Mouse (Mus musculus) lung, embryonic 14.5 days (tissue): ENCODE measurements around the gene Rbfox2. TPM values are rescaled to one million over a fixed set of nuclear protein-coding genes. Genes with fewer than 3 reads are reported as not detected.

ENCODE experiments used
- ATAC-seq: fragments of 200-750 bp; cut with Nextera tagmentation; 2 replicates; pipeline ENCODE4 v1.8.0; 2017; ENCODE audit warnings: mild to moderate bottlenecking, moderate TSS enrichment, moderate library complexity; ENCODE audit not compliant: insufficient read depth
- DNase-seq: peaks from one replicate; pipeline ENCODE4 v3.0.0-alpha.2; 2015
- H3K27ac ChIP-seq: fragments of 300-500 bp; sonication (generic); 2 replicates; pipeline ENCODE4 v1.5.1; 2014; ENCODE audit warnings: low read depth, mild to moderate bottlenecking, moderate library complexity
- H3K27me3 ChIP-seq: fragments of 300-500 bp; sonication (generic); 2 replicates; pipeline ENCODE4 v1.6.1; 2014; ENCODE audit warnings: low read length, control low read depth; ENCODE audit not compliant: insufficient read depth
- H3K36me3 ChIP-seq: fragments of 300-500 bp; sonication (generic); 2 replicates; pipeline ENCODE4 v1.6.1; 2014; ENCODE audit warnings: control low read depth; ENCODE audit not compliant: insufficient read depth
- H3K4me1 ChIP-seq: fragments of 300-500 bp; sonication (generic); 2 replicates; pipeline ENCODE4 v1.6.1; 2014; ENCODE audit warnings: antibody characterized with exemption, control low read depth; ENCODE audit not compliant: insufficient read depth
- H3K4me2 ChIP-seq: fragments of 300-500 bp; sonication (generic); 2 replicates; pipeline ENCODE4 v1.6.1; 2014; ENCODE audit warnings: mild to moderate bottlenecking
- H3K4me3 ChIP-seq: fragments of 300-500 bp; sonication (generic); 2 replicates; pipeline ENCODE4 v1.5.1; 2014; ENCODE audit warnings: low read depth, low read length
- H3K9ac ChIP-seq: fragments of 300-500 bp; sonication (generic); 2 replicates; pipeline ENCODE4 v1.6.1; 2014
- H3K9me3 ChIP-seq: fragments of 300-500 bp; sonication (generic); 2 replicates; pipeline ENCODE4 v1.6.1; 2016; ENCODE audit warnings: low read depth, low read length, control low read depth
- CTCF ChIP-seq: IDR thresholded peaks from 2 replicates; pipeline ENCODE4 v1.5.1; 2016; ENCODE audit warnings: antibody characterized with exemption, low read depth
- WGBS: fragments of 180-500 bp; shearing (Covaris S2); extraction: QIAGEN DNeasy Blood & Tissue Kit; methylation state at CpG from one replicate; pipeline ENCODE4 v1.1.7; 2014; 5-methylcytosine and 5-hydroxymethylcytosine counted together
- polyA plus RNA-seq: library from polyadenylated mRNA; unstranded; fragments of >200 nt; fragmentation: Nextera tagmentation; extraction: Ambion mirVana; gene quantifications from 2 replicates; pipeline ENCODE4 v1.2.1, GENCODE M21; 2014

The Rbfox2 gene
- polyA plus RNA-seq, 1 experiment from 2014 or later = 55.8 TPM

DNA sequence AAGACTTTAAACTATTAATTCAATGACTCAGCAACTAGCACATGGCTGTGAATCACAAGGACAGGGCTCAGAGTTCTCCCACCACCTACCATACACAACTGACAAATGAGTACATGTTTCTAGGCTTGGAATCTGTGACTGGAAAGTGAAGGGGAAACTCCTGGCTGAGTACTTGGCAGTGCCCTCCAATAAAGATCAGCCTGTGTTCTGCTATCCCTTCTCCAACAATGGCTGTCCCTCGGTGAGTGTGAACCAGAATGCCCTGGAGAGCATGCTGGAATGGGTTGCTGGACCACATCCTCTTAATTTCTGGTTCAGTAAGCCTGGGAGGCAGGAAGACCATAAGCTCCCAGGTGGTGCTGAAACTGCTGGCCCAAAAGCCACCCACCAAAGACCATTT, 87.2 kb downstream of the Rbfox2 start:
- Histone ChIP-seq H3K9ac (no peak overlapping the region), H3K9me3 (no peaks in the 10 kb centered on the region), H3K4me1 (peaks cover 26% of the 10 kb centered on the region), H3K36me3 (0 out of 2 replicates have a peak, but pooled peaks cover 4% of the 10 kb centered on the region), H3K27me3 (no peaks in the 10 kb centered on the region), H3K4me3 (no peak overlapping the region), H3K4me2 (no peak overlapping the region), H3K27ac (no peak overlapping the region)
- no peak for TF ChIP-seq CTCF
- WGBS = 69% methylated on average over 1 of the region's 1 CpGs
- ATAC-seq (no peak), DNase-seq (no peak)

DNA sequence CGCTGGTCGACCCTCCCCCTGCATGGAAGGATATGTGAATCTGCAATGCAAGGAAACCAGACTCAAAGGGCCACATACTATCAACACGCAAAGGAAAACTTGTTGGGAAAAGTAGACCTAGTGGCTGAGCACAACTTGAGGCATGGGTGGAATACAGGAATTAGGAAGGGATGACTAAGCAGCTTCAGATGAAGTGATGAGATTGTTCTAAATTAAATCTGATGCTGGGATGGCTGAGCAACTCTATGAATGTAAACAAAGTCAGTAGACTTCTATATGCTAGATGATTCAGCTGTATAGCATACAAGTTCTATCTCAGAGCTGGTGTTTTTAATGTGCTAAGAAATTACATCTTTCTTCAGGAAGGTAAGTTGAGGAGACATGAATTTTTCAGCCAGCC, 88.8 kb downstream of the Rbfox2 start:
- Histone ChIP-seq H3K4me3 (no peak overlapping the region), H3K9me3 (no peaks in the 10 kb centered on the region), H3K9ac (no peak overlapping the region), H3K4me2 (no peak overlapping the region), H3K4me1 (peaks cover 39% of the 10 kb centered on the region), H3K27ac (no peak overlapping the region), H3K36me3 (0 out of 2 replicates have a peak, but pooled peaks cover 4% of the 10 kb centered on the region), H3K27me3 (no peaks in the 10 kb centered on the region)
- no peak for DNase-seq
- WGBS = 93% methylated on average over 3 of the region's 3 CpGs
- TF ChIP-seq CTCF = no peak
- ATAC-seq = no peak

DNA sequence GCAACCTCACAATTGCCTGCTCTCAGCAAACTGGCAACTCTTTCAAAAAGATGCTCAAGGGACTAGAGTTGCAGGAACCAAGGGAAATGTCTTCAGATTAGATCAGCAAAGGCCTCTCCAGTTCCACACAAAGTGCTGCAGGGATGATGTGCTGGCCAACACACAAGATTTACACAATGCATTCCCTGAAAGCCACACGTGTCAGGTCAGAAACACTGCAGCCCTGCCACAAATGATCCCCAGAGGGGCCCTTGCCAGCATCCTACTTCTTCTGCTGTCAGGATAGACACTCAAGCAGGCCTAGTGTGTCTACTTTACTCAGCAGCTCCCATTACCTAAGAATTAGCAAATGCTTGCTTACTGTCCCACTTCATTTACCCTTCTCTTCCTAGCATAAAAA, 89.3 kb downstream of the Rbfox2 start:
- Histone ChIP-seq H3K4me3 (no peak overlapping the region), H3K4me2 (no peak overlapping the region), H3K4me1 (peaks cover 44% of the 10 kb centered on the region), H3K9ac (no peak overlapping the region), H3K9me3 (no peaks in the 10 kb centered on the region), H3K36me3 (0 out of 2 replicates have a peak, but pooled peaks cover 4% of the 10 kb centered on the region), H3K27ac (no peak overlapping the region), H3K27me3 (no peaks in the 10 kb centered on the region)
- 46% methylated on average over 1 of the region's 1 CpGs for WGBS
- DNase-seq (no peak), ATAC-seq (no peak)
- no peak for TF ChIP-seq CTCF

DNA sequence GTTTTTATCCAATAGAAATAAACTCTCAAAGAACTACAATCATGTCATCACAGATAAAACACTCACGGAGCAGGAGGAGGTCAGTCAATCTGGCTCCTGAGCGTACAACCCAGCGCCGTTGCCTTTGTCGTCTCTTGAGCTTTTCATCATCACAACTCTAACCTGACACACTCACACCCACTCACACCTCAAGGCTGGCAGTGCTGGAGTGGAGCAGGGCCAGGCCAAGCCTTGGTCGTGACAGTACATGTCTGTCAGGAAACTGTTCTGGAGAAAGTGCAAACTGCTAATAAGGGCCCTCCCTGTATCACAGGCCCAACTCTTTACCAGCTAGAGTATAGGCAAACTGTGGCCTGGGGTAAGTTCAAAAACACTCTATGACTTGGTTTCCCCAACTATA, 90.1 kb downstream of the Rbfox2 start:
- DNase-seq = no peak
- no peak for ATAC-seq
- 39% methylated on average over 6 of the region's 6 CpGs for WGBS
- no peak overlapping the region for H3K9ac ChIP-seq
- no peaks in the 10 kb centered on the region for H3K9me3 ChIP-seq
- 0 out of 2 replicates have a peak overlapping the region, but pooled peaks have one; percentile 54 for H3K27ac ChIP-seq
- no peaks in the 10 kb centered on the region for H3K27me3 ChIP-seq
- no peak overlapping the region for H3K4me3 ChIP-seq
- 0 out of 2 replicates have a peak, but pooled peaks cover 4% of the 10 kb centered on the region for H3K36me3 ChIP-seq
- no peak for TF ChIP-seq CTCF
- peaks cover 46% of the 10 kb centered on the region for H3K4me1 ChIP-seq
- H3K4me2 ChIP-seq = no peak overlapping the region

DNA sequence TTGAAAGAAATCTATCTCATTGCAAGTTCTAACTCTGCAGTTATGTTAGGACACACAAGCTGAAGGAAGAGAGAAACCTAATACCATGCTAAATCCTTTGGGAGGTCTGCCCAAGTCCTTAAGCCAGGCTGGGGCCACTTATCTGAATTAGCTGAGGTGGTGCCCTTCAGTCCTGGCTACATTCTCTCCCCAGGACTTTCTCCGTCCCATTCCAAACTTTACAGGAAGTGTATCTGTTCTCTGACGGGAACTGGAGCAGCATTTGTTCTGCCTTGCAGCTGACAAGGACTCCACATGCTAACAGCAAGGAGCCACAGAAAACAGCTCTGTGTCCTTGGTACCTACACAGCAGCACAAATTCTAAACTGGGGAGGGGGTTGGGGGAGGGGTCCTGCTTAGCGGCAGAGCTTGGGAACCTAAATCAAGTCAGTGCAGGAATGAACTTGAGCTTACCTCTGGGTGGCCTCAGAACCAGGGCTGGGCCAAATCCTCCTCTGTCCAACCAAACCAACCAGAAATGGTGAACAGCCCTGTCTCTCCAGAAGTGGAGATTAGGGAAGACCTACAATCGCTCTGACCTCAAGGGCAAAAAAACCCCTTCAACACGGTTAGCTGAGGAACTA, 91.5 kb downstream of the Rbfox2 start:
- H3K4me1 ChIP-seq = peaks cover 46% of the 10 kb centered on the region
- no peak overlapping the region for H3K9ac ChIP-seq
- H3K4me2 ChIP-seq = peak overlapping the region; percentile 38
- H3K27ac ChIP-seq = peak overlapping the region; percentile 86
- DNase-seq = peak; percentile 39
- no peaks in the 10 kb centered on the region for H3K27me3 ChIP-seq
- H3K36me3 ChIP-seq = 0 out of 2 replicates have a peak, but pooled peaks cover 4% of the 10 kb centered on the region
- peak; percentile 33; the same call in 1 of the 2 replicates for ATAC-seq
- H3K4me3 ChIP-seq = no peak overlapping the region
- no peak for TF ChIP-seq CTCF
- 9% methylated on average over 5 of the region's 5 CpGs for WGBS
- no peaks in the 10 kb centered on the region for H3K9me3 ChIP-seq

DNA sequence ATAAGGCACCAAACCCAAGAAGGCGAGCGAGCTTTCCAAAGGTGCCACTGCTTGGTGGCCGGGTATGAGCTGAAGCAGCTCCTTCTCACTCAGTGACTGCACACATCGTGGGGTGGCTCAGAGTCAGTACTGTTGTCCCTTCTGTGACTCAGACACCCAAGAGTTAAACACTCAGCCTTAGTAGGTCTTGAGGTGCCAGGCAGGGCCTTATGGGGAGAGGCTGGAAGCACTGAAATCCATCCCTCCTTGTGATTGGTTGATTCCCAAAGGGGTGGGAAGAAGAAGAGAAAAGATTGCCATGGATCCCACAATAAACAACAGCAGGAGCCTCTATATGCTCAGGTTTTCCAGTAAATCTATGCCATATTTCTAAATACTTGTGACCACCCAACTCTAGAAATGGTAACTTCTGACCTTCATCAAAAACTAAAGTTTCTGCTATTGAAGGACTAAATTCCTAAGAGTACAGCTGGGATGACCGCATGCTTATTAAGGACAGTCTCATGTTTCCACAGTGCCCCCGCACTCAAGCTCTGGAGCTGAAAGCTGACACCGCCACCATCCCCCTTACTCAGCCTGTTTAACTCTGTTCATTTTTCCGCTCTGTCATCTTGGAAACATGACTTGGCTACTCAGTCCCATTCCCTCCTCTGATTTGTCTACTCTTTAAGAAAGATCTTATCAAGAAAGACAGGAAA, 92.2 kb downstream of the Rbfox2 start:
- 26% methylated on average over 8 of the region's 8 CpGs for WGBS
- peak; percentile 89 for DNase-seq
- TF ChIP-seq CTCF = no peak
- no peaks in the 10 kb centered on the region for H3K27me3 ChIP-seq
- ATAC-seq = peak; percentile 93
- peak overlapping the region; percentile 16; the same call in 1 of the 2 replicates for H3K4me2 ChIP-seq
- peak overlapping the region; percentile 86 for H3K27ac ChIP-seq
- no peak overlapping the region for H3K9ac ChIP-seq
- no peaks in the 10 kb centered on the region for H3K9me3 ChIP-seq
- peaks cover 46% of the 10 kb centered on the region for H3K4me1 ChIP-seq
- no peak overlapping the region for H3K4me3 ChIP-seq
- H3K36me3 ChIP-seq = 0 out of 2 replicates have a peak, but pooled peaks cover 4% of the 10 kb centered on the region

DNA sequence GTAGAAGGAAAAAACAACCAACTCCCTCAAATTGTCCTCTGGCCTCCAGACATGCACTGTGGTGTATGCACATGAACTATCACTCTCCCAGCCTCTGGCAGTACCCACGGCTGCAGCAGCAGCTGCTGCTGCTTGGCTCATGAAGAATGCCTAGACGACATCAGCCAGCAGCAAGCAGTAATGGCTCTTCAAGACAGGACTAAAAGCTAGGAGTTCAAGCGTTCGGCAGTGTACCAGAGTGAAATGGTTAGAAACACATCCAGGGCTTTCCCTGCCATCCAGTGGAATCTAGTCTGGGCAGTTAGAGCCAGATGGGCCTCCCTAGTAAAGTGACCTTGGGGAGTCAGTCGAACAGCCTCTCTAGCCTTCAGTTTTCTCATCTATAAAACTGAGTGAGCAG, 93.0 kb downstream of the Rbfox2 start:
- peaks cover 46% of the 10 kb centered on the region for H3K4me1 ChIP-seq
- H3K36me3 ChIP-seq = 0 out of 2 replicates have a peak, but pooled peaks cover 4% of the 10 kb centered on the region
- peak overlapping the region; percentile 79; the same call in 1 of the 2 replicates for H3K27ac ChIP-seq
- no peak overlapping the region for H3K4me3 ChIP-seq
- H3K4me2 ChIP-seq = no peak overlapping the region
- WGBS = 26% methylated on average over 5 of the region's 5 CpGs
- no peak overlapping the region for H3K9ac ChIP-seq
- ATAC-seq = no peak
- H3K9me3 ChIP-seq = no peaks in the 10 kb centered on the region
- no peaks in the 10 kb centered on the region for H3K27me3 ChIP-seq
- peak; percentile 29 for DNase-seq
- TF ChIP-seq CTCF = no peak
